Mouse (Mus musculus) heart, embryonic 13.5 days (tissue): ENCODE data around the gene Ntrk1. TPM values are rescaled to one million over a fixed set of nuclear protein-coding genes. Genes with fewer than 3 reads are reported as not detected.

Experiments used
- ATAC-seq: fragments of 200-750 bp; cut with Nextera tagmentation; 2 replicates; pipeline ENCODE4 v1.8.0; 2017; ENCODE audit warnings: moderate TSS enrichment; ENCODE audit not compliant: insufficient number of reproducible peaks, low FRiP score, low TSS enrichment; ENCODE audit errors: extremely low read depth
- H3K27ac ChIP-seq: fragments of 300-500 bp; sonication (generic); replicated peaks from 2 replicates; pipeline ENCODE4 v1.5.1; 2015; ENCODE audit warnings: moderate library complexity, mild to moderate bottlenecking, inconsistent platforms
- H3K27me3 ChIP-seq: fragments of 300-500 bp; sonication (generic); replicated peaks from 2 replicates; pipeline ENCODE4 v1.6.1; 2015; ENCODE audit warnings: mild to moderate bottlenecking, inconsistent platforms
- H3K36me3 ChIP-seq: fragments of 300-500 bp; sonication (generic); 2 replicates; pipeline ENCODE4 v1.6.1; 2015; ENCODE audit warnings: mild to moderate bottlenecking, inconsistent platforms
- H3K4me1 ChIP-seq: fragments of 300-500 bp; sonication (generic); 2 replicates; pipeline ENCODE4 v1.6.1; 2015; ENCODE audit warnings: inconsistent platforms
- H3K4me2 ChIP-seq: fragments of 300-500 bp; sonication (generic); 2 replicates; pipeline ENCODE4 v1.6.1; 2015; ENCODE audit warnings: inconsistent platforms, mild to moderate bottlenecking, moderate library complexity
- H3K4me3 ChIP-seq: fragments of 300-500 bp; sonication (generic); 2 replicates; pipeline ENCODE4 v1.5.1; 2015; ENCODE audit warnings: moderate library complexity, mild to moderate bottlenecking, inconsistent platforms
- H3K9ac ChIP-seq: fragments of 300-500 bp; sonication (generic); 2 replicates; pipeline ENCODE4 v1.6.1; 2015; ENCODE audit warnings: inconsistent platforms, mild to moderate bottlenecking, moderate library complexity
- H3K9me3 ChIP-seq: fragments of 300-500 bp; sonication (generic); 2 replicates; pipeline ENCODE4 v1.6.1; 2016; ENCODE audit warnings: inconsistent platforms
- WGBS: fragments of 180-500 bp; shearing (Covaris S2); methylation state at CpG from one replicate; pipeline ENCODE4 v1.1.7; 2015; ENCODE audit warnings: mixed read lengths; 5-methylcytosine and 5-hydroxymethylcytosine counted together
- polyA plus RNA-seq: library from polyadenylated mRNA; unstranded; fragments of >200 nt; fragmentation: Nextera tagmentation; extraction: Ambion mirVana; gene quantifications from 2 replicates; pipeline ENCODE4 v1.2.1, GENCODE M21; 2015

Gene Ntrk1
- polyA plus RNA-seq, 1 experiment from 2014 or later, result 1.5 TPM

GRCm38 (mm10) chr3:87765631-87766283 is 29.2 kb downstream of the Ntrk1 start:
- Histone ChIP-seq H3K36me3 (no peaks in the 10 kb centered on the region), H3K9ac (peak overlapping the region; percentile 15; the same call in 1 of the 2 replicates), H3K4me3 (no peak overlapping the region), H3K4me2 (peak overlapping the region; percentile 72), H3K4me1 (peaks cover 71% of the 10 kb centered on the region), H3K27me3 (peaks cover 22% of the 10 kb centered on the region), H3K27ac (peak overlapping the region; percentile 91), H3K9me3 (no peaks in the 10 kb centered on the region)
- no peak for ATAC-seq
- 54% methylated on average over 5 of the region's 5 CpGs for WGBS

GRCm38 (mm10) chr3:87765091-87765490 is 29.9 kb downstream of the Ntrk1 start:
- H3K4me2 ChIP-seq, result peak overlapping the region; percentile 72
- H3K4me3 ChIP-seq, result peak overlapping the region; percentile 37
- H3K9ac ChIP-seq, result peak overlapping the region; percentile 15
- no peak for ATAC-seq
- peaks cover 71% of the 10 kb centered on the region for H3K4me1 ChIP-seq
- whole genome bisulfite sequencing, result 17% methylated on average over 10 of the region's 10 CpGs
- peak overlapping the region; percentile 91 for H3K27ac ChIP-seq
- 0 out of 2 replicates have a peak, but pooled peaks cover 3% of the 10 kb centered on the region for H3K36me3 ChIP-seq
- peaks cover 18% of the 10 kb centered on the region for H3K27me3 ChIP-seq
- H3K9me3 ChIP-seq, result no peaks in the 10 kb centered on the region

GRCm38 (mm10) chr3:87764506-87764905 is 30.5 kb downstream of the Ntrk1 start:
- 0 out of 2 replicates have a peak, but pooled peaks cover 7% of the 10 kb centered on the region for H3K36me3 ChIP-seq
- 16% methylated on average over 10 of the region's 10 CpGs for WGBS
- no peaks in the 10 kb centered on the region for H3K9me3 ChIP-seq
- H3K4me2 ChIP-seq, result peak overlapping the region; percentile 72
- H3K4me1 ChIP-seq, result peaks cover 71% of the 10 kb centered on the region
- H3K27me3 ChIP-seq, result peaks cover 14% of the 10 kb centered on the region
- peak overlapping the region; percentile 37 for H3K4me3 ChIP-seq
- peak overlapping the region; percentile 91 for H3K27ac ChIP-seq
- H3K9ac ChIP-seq, result peak overlapping the region; percentile 54
- no peak for ATAC-seq

- H3K4me2 ChIP-seq, result peak overlapping the region; percentile 72
- peak overlapping the region; percentile 91 for H3K27ac ChIP-seq
- H3K9ac ChIP-seq, result peak overlapping the region; percentile 54
- 0 out of 2 replicates have a peak, but pooled peaks have one; percentile 17 for ATAC-seq
- no peaks in the 10 kb centered on the region for H3K9me3 ChIP-seq
- peaks cover 68% of the 10 kb centered on the region for H3K4me1 ChIP-seq
- H3K4me3 ChIP-seq, result peak overlapping the region; percentile 37
- 17% methylated on average over 11 of the region's 15 CpGs for WGBS
- peaks cover 11% of the 10 kb centered on the region; the same call in 1 of the 2 replicates for H3K36me3 ChIP-seq
- peaks cover 12% of the 10 kb centered on the region; the same call in 1 of the 2 replicates for H3K27me3 ChIP-seq
These were observed 31.2 kb downstream of the Ntrk1 start for GRCm38 (mm10) chr3:87763683-87764289.

- peaks cover 13% of the 10 kb centered on the region for H3K27me3 ChIP-seq
- H3K4me2 ChIP-seq, result peak overlapping the region; percentile 72
- 0 out of 2 replicates have a peak overlapping the region, but pooled peaks have one; percentile 37 for H3K4me3 ChIP-seq
- peak overlapping the region; percentile 54 for H3K9ac ChIP-seq
- peaks cover 13% of the 10 kb centered on the region for H3K36me3 ChIP-seq
- peak overlapping the region; percentile 91 for H3K27ac ChIP-seq
- H3K9me3 ChIP-seq, result no peaks in the 10 kb centered on the region
- peaks cover 68% of the 10 kb centered on the region for H3K4me1 ChIP-seq
- WGBS, result 47% methylated on average over 4 of the region's 4 CpGs
- ATAC-seq, result no peak
These were observed 31.8 kb downstream of the Ntrk1 start for GRCm38 (mm10) chr3:87763202-87763601.

- H3K4me1 ChIP-seq, result peaks cover 55% of the 10 kb centered on the region
- H3K27ac ChIP-seq, result no peak overlapping the region
These were observed 33.3 kb downstream of the Ntrk1 start for GRCm38 (mm10) chr3:87761408-87762375.

GRCm38 (mm10) chr3:87758641-87759040 is 36.3 kb downstream of the Ntrk1 start:
- H3K9ac ChIP-seq, result no peak overlapping the region
- H3K36me3 ChIP-seq, result peaks cover 42% of the 10 kb centered on the region
- no peak overlapping the region for H3K27ac ChIP-seq
- ATAC-seq, result no peak
- peaks cover 37% of the 10 kb centered on the region for H3K27me3 ChIP-seq
- 33% methylated on average over 4 of the region's 5 CpGs for WGBS
- H3K4me2 ChIP-seq, result no peak overlapping the region
- H3K4me1 ChIP-seq, result peaks cover 30% of the 10 kb centered on the region
- no peaks in the 10 kb centered on the region for H3K9me3 ChIP-seq
- H3K4me3 ChIP-seq, result no peak overlapping the region

More at GRCm38 (mm10) chr3:87761408-87762375, 33.3 kb downstream of the Ntrk1 start:
- Histone ChIP-seq H3K4me3 (no peak overlapping the region), H3K4me2 (no peak overlapping the region), H3K9ac (0 out of 2 replicates have a peak overlapping the region, but pooled peaks have one; percentile 37), H3K9me3 (no peaks in the 10 kb centered on the region), H3K27me3 (peaks cover 22% of the 10 kb centered on the region), H3K36me3 (peaks cover 23% of the 10 kb centered on the region)
- WGBS, result 64% methylated on average over 20 of the region's 20 CpGs
- ATAC-seq, result no peak

GRCm38 (mm10) chr3:87756488-87756887 is 38.5 kb downstream of the Ntrk1 start:
- H3K9me3 ChIP-seq, result no peaks in the 10 kb centered on the region
- H3K27me3 ChIP-seq, result peaks cover 40% of the 10 kb centered on the region
- peak overlapping the region; percentile 51; the same call in 1 of the 2 replicates for H3K9ac ChIP-seq
- peak overlapping the region; percentile 55 for H3K4me2 ChIP-seq
- H3K36me3 ChIP-seq, result peaks cover 60% of the 10 kb centered on the region
- H3K4me3 ChIP-seq, result peak overlapping the region; percentile 25; the same call in 1 of the 2 replicates
- peaks cover 9% of the 10 kb centered on the region for H3K4me1 ChIP-seq
- 50% methylated on average over 20 of the region's 20 CpGs for WGBS
- H3K27ac ChIP-seq, result no peak overlapping the region
- ATAC-seq, result no peak

- peaks cover 40% of the 10 kb centered on the region for H3K27me3 ChIP-seq
- peak overlapping the region; percentile 51; the same call in 1 of the 2 replicates for H3K9ac ChIP-seq
- peak overlapping the region; percentile 55 for H3K4me2 ChIP-seq
- 5% methylated on average over 24 of the region's 24 CpGs for WGBS
- no peaks in the 10 kb centered on the region for H3K9me3 ChIP-seq
- peak; percentile 52; the same call in 1 of the 2 replicates for ATAC-seq
- peak overlapping the region; percentile 25; the same call in 1 of the 2 replicates for H3K4me3 ChIP-seq
- H3K36me3 ChIP-seq, result peaks cover 65% of the 10 kb centered on the region
- no peak overlapping the region for H3K27ac ChIP-seq
- H3K4me1 ChIP-seq, result peaks cover 5% of the 10 kb centered on the region; the same call in 1 of the 2 replicates
These were observed 39.0 kb downstream of the Ntrk1 start for GRCm38 (mm10) chr3:87755964-87756363.

GRCm38 (mm10) chr3:87753829-87754228 is 41.1 kb downstream of the Ntrk1 start:
- Histone ChIP-seq H3K9me3 (no peaks in the 10 kb centered on the region), H3K36me3 (peaks cover 72% of the 10 kb centered on the region), H3K4me2 (no peak overlapping the region), H3K4me3 (no peak overlapping the region), H3K27me3 (peaks cover 50% of the 10 kb centered on the region), H3K9ac (no peak overlapping the region), H3K4me1 (peaks cover 5% of the 10 kb centered on the region; the same call in 1 of the 2 replicates), H3K27ac (no peak overlapping the region)
- no peak for ATAC-seq
- WGBS, result 80% methylated on average over 13 of the region's 13 CpGs
